Mouse (Mus musculus) hindbrain, embryonic 11.5 days (tissue): ENCODE data around the gene Myrfl. TPM values are rescaled to one million over a fixed set of nuclear protein-coding genes. Genes with fewer than 3 reads are reported as not detected.

Source experiments
- ATAC-seq: fragments of 200-750 bp; cut with Nextera tagmentation; 2 replicates; pipeline ENCODE4 v1.8.0; 2017; ENCODE audit warnings: mild to moderate bottlenecking, moderate TSS enrichment, moderate library complexity; ENCODE audit not compliant: low FRiP score
- DNase-seq: peaks from one replicate; pipeline ENCODE4 v3.0.0-alpha.2; 2015; ENCODE audit warnings: low spot score
- H3K27ac ChIP-seq: fragments of 300-500 bp; sonication (generic); 2 replicates; pipeline ENCODE4 v1.5.1; 2014; ENCODE audit warnings: mild to moderate bottlenecking, low read depth, low read length
- H3K27me3 ChIP-seq: fragments of 300-500 bp; sonication (generic); 2 replicates; pipeline ENCODE4 v1.6.1; 2014; ENCODE audit warnings: mild to moderate bottlenecking, low read length, moderate library complexity, mixed read lengths; ENCODE audit not compliant: control insufficient read depth, insufficient read depth
- H3K36me3 ChIP-seq: fragments of 300-500 bp; sonication (generic); 2 replicates; pipeline ENCODE4 v1.6.1; 2014; ENCODE audit warnings: mild to moderate bottlenecking, low read length, moderate library complexity, mixed read lengths; ENCODE audit not compliant: control insufficient read depth, insufficient read depth
- H3K4me1 ChIP-seq: fragments of 300-500 bp; sonication (generic); replicated peaks from 2 replicates; pipeline ENCODE4 v1.6.1; 2014; ENCODE audit warnings: low read length, mixed read lengths; ENCODE audit not compliant: control insufficient read depth, insufficient read depth
- H3K4me2 ChIP-seq: fragments of 300-500 bp; sonication (generic); replicated peaks from 2 replicates; pipeline ENCODE4 v1.6.1; 2014; ENCODE audit warnings: mild to moderate bottlenecking, low read depth, low read length
- H3K4me3 ChIP-seq: fragments of 300-500 bp; sonication (generic); 2 replicates; pipeline ENCODE4 v1.5.1; 2014; ENCODE audit warnings: low read depth, low read length
- H3K9ac ChIP-seq: fragments of 300-500 bp; sonication (generic); 2 replicates; pipeline ENCODE4 v1.6.1; 2014; ENCODE audit warnings: low read depth, low read length
- H3K9me3 ChIP-seq: fragments of 300-500 bp; sonication (generic); 2 replicates; pipeline ENCODE4 v1.6.1; 2016; ENCODE audit warnings: low read length; ENCODE audit not compliant: control insufficient read depth
- WGBS: fragments of 180-500 bp; shearing (Covaris S2); extraction: QIAGEN DNeasy Blood & Tissue Kit; methylation state at CpG from one replicate; pipeline ENCODE4 v1.1.7; 2014; 5-methylcytosine and 5-hydroxymethylcytosine counted together
- polyA plus RNA-seq: library from polyadenylated mRNA; unstranded; fragments of >200 nt; fragmentation: Nextera tagmentation; extraction: Ambion mirVana; gene quantifications from 2 replicates; pipeline ENCODE4 v1.2.1, GENCODE M21; 2014

Myrfl gene
- polyA plus RNA-seq, 1 experiment from 2014 or later = 0.17 TPM

DNA sequence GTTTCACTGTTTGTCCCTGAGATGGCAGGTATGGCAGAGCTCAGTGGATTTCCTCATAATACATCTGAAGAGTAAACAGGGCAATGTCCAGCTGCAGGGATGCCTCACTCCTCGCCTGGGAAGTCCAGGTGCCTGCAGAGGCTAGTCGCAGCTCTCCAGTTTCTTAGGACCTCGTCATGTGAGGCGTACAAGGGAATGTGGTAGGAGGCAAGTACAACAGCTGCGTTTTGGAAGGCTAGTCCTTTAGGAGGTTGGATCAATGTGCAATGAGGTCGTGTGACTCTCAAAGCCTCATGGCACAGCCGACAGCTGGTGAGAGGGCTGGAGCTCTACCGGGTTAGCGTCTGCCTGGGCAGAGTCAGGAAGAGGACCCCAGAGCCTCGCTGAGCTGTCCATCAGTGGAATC, 7.8 kb upstream of the Myrfl start:
- Histone ChIP-seq H3K9me3 (no peaks in the 10 kb centered on the region), H3K27me3 (no peaks in the 10 kb centered on the region), H3K4me2 (no peak overlapping the region), H3K9ac (no peak overlapping the region), H3K36me3 (0 out of 2 replicates have a peak, but pooled peaks cover 3% of the 10 kb centered on the region), H3K27ac (no peak overlapping the region), H3K4me3 (no peak overlapping the region), H3K4me1 (no peaks in the 10 kb centered on the region)
- WGBS = 91% methylated on average over 10 of the region's 10 CpGs
- no peak for DNase-seq
- no peak for ATAC-seq

DNA sequence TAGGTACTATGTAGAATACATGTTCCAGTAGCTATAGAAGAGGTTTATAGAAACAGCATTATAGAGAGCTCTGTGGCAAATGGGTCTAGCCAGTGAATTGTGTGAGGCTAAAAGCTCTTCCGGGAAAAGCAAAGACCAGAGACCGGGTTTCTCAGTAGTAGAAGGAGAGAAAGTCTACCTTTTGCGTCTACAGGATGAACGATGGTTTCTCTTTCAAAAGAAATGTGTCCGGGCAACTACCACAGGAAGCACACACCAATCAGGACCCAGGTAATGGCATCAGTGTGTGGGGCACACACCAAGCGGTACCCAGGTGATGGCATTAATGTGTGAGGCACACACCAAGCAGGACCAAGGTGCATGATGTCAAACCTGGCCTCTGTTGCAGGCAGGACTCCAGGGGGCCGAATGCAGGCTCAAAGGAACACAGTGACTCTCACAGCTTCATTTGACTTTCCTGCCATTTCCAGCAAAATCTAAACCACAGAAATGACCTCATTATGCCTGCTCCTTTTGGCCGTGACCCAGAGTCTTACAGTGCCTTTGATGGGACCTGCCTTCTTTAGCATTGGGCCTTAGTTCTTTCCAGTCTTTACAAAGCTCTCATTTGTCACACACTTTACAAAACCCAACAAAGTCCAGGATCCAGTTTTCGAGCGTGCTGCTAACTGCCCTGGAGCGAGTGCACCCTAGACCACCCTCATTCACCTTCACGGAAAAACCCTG, 1.4 kb downstream of the Myrfl start:
- no peak for DNase-seq
- Histone ChIP-seq H3K9ac (no peak overlapping the region), H3K36me3 (no peaks in the 10 kb centered on the region), H3K4me2 (no peak overlapping the region), H3K4me3 (no peak overlapping the region), H3K27ac (no peak overlapping the region), H3K27me3 (no peaks in the 10 kb centered on the region), H3K9me3 (no peaks in the 10 kb centered on the region), H3K4me1 (no peaks in the 10 kb centered on the region)
- ATAC-seq = no peak
- WGBS = 87% methylated on average over 12 of the region's 12 CpGs

DNA sequence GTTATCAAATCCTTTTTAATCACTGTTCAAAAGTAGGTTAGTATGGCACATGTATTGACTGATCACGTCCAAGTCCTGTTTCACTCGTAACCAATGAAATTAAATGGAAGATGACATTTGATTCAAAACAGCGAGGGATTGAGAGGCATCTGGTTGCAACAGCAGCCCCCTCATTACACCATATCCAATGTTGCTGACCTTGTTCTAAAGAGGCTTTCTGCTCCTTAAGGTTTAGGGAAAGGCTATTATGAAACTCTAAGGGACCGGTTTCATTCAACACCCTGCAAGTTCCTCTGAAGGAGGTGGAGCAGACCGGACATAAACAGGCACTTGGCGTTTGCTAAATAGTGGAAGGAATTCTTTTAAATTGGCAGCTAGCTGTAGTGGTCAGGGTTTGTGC, 2.2 kb downstream of the Myrfl start:
- ATAC-seq = no peak
- 84% methylated on average over 6 of the region's 6 CpGs for WGBS

GRCm38 (mm10) chr10:116893753-116894152, 3.0 kb downstream of the Myrfl start:
- 26% methylated on average over 3 of the region's 3 CpGs for WGBS
- Histone ChIP-seq H3K4me3 (no peak overlapping the region), H3K27me3 (no peaks in the 10 kb centered on the region), H3K27ac (no peak overlapping the region), H3K4me1 (no peaks in the 10 kb centered on the region), H3K4me2 (no peak overlapping the region), H3K9me3 (no peaks in the 10 kb centered on the region), H3K36me3 (no peaks in the 10 kb centered on the region), H3K9ac (no peak overlapping the region)
- DNase-seq = peak; percentile 27
- ATAC-seq = no peak

More for the DNA sequence above, 2.2 kb downstream of the Myrfl start:
- no peak overlapping the region for H3K4me3 ChIP-seq
- no peak for DNase-seq
- H3K4me2 ChIP-seq = no peak overlapping the region
- no peaks in the 10 kb centered on the region for H3K36me3 ChIP-seq
- H3K9ac ChIP-seq = no peak overlapping the region
- H3K9me3 ChIP-seq = no peaks in the 10 kb centered on the region
- H3K27ac ChIP-seq = no peak overlapping the region
- no peaks in the 10 kb centered on the region for H3K27me3 ChIP-seq
- no peaks in the 10 kb centered on the region for H3K4me1 ChIP-seq

DNA sequence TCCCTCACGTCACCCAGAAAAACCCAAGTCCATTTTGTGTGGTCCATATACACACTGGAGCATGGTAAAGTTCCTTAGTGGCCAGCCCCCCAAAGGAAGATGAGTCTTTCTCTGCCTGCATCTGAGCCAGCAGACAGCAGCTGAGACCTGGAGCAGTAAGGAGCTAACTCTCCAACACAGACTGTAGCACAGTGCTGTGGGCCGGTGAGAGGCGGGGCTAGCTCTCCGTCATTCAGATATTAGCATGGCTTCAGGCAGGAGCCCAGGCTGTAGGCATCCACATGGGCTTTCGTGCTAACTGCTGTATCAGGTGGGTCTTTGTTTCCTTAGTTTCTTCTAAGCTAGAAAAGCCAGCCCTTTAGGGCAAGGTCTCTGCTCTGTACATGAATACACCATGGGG, 6.1 kb downstream of the Myrfl start:
- H3K27me3 ChIP-seq = no peaks in the 10 kb centered on the region
- no peaks in the 10 kb centered on the region for H3K4me1 ChIP-seq
- H3K27ac ChIP-seq = no peak overlapping the region
- 45% methylated on average over 5 of the region's 5 CpGs for WGBS
- peak; percentile 61; the same call in 1 of the 2 replicates for ATAC-seq
- no peaks in the 10 kb centered on the region for H3K36me3 ChIP-seq
- no peak overlapping the region for H3K4me3 ChIP-seq
- DNase-seq = peak; percentile 36
- no peak overlapping the region for H3K9ac ChIP-seq
- H3K9me3 ChIP-seq = no peaks in the 10 kb centered on the region
- H3K4me2 ChIP-seq = no peak overlapping the region

DNA sequence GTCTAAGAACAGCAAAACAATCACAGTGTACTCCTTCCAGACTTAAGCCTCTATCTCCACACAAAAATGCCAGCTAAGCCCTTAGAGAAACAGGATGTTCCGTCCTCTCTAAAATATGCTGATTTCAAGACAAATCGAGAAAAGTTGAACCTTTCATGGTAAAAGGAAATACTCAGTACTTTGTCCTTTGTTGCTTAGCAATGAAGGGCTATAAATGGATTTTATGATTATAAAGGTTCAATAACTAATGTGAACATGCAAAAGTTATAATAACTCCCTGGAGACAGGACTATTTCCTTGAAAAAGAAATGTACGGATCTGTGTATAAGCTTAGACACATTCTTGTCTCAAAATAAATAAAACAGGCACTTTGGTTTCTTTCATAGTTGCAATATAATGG, 12.2 kb downstream of the Myrfl start:
- no peak overlapping the region for H3K4me3 ChIP-seq
- H3K9ac ChIP-seq = no peak overlapping the region
- no peak overlapping the region for H3K4me2 ChIP-seq
- WGBS = 92% methylated on average over 3 of the region's 3 CpGs
- no peaks in the 10 kb centered on the region for H3K9me3 ChIP-seq
- ATAC-seq (no peak), DNase-seq (no peak)
- no peaks in the 10 kb centered on the region for H3K4me1 ChIP-seq
- H3K27ac ChIP-seq = no peak overlapping the region
- H3K27me3 ChIP-seq = no peaks in the 10 kb centered on the region
- no peaks in the 10 kb centered on the region for H3K36me3 ChIP-seq

GRCm38 (mm10) chr10:116883531-116883930, 13.2 kb downstream of the Myrfl start:
- H3K4me2 ChIP-seq = no peak overlapping the region
- no peaks in the 10 kb centered on the region for H3K27me3 ChIP-seq
- no peaks in the 10 kb centered on the region for H3K4me1 ChIP-seq
- WGBS = 80% methylated on average over 5 of the region's 5 CpGs
- no peak for ATAC-seq
- no peak overlapping the region for H3K4me3 ChIP-seq
- H3K9me3 ChIP-seq = no peaks in the 10 kb centered on the region
- H3K9ac ChIP-seq = no peak overlapping the region
- no peak overlapping the region for H3K27ac ChIP-seq
- H3K36me3 ChIP-seq = no peaks in the 10 kb centered on the region
- no peak for DNase-seq

GRCm38 (mm10) chr10:116877436-116877835, 19.3 kb downstream of the Myrfl start:
- Histone ChIP-seq H3K4me1 (no peaks in the 10 kb centered on the region), H3K27ac (no peak overlapping the region), H3K9ac (no peak overlapping the region), H3K27me3 (no peaks in the 10 kb centered on the region), H3K36me3 (no peaks in the 10 kb centered on the region), H3K4me3 (no peak overlapping the region), H3K9me3 (no peaks in the 10 kb centered on the region), H3K4me2 (no peak overlapping the region)
- ATAC-seq = no peak
- DNase-seq = no peak
- 92% methylated on average over 4 of the region's 4 CpGs for WGBS

DNA sequence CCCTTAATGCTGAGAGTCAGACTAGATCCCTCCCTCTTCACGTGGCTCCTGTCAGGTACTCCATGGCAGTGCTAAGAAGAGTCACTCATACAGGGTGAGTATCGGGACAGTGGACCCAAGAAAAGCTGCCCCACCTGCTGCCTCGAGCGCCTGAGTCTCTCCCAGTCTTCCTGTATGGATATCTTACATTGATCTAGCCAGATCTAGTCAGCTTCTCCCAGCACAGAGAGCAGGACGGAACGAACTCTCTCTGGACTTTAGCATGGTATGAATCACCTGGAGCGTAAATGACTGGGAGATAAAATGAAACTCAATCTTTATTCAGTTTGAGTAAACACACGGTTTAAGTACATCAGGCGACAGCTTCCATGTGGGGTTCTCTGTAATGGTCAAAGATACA, 22.2 kb downstream of the Myrfl start:
- no peaks in the 10 kb centered on the region for H3K9me3 ChIP-seq
- no peak overlapping the region for H3K9ac ChIP-seq
- WGBS = 87% methylated on average over 9 of the region's 9 CpGs
- H3K27ac ChIP-seq = no peak overlapping the region
- DNase-seq (no peak), ATAC-seq (no peak)
- no peaks in the 10 kb centered on the region for H3K27me3 ChIP-seq
- H3K4me3 ChIP-seq = no peak overlapping the region
- H3K36me3 ChIP-seq = no peaks in the 10 kb centered on the region
- no peaks in the 10 kb centered on the region for H3K4me1 ChIP-seq
- H3K4me2 ChIP-seq = no peak overlapping the region
